Mouse (Mus musculus) CH12.LX (cell line): ENCODE results near the gene Oxct1. TPM values are rescaled to one million over a fixed set of nuclear protein-coding genes. Genes with fewer than 3 reads are reported as not detected.

Experiments
- DNase-seq: peaks from one replicate; pipeline ENCODE4 v3.0.0-alpha.2; 2013; ENCODE audit errors: extremely low read depth
- H3K27ac ChIP-seq: 2 replicates; pipeline ENCODE4 v1.5.1; 2012; ENCODE audit warnings: low read depth, mild to moderate bottlenecking, control low read depth, moderate library complexity; ENCODE audit not compliant: insufficient read depth
- H3K27me3 ChIP-seq: replicated peaks from 2 replicates; pipeline ENCODE3; 2012; ENCODE audit warnings: inconsistent platforms
- H3K36me3 ChIP-seq, 2 experiments: replicated peaks in 1 of 2; 2 replicates each; pipeline versions ENCODE3 to v1.6.1; 2012; ENCODE audit warnings: inconsistent platforms in 1 of 2, low read length in 1 of 2, mild to moderate bottlenecking in 1 of 2, mixed read lengths in 1 of 2, moderate library complexity in 1 of 2; ENCODE audit not compliant: control insufficient read depth in 1 of 2, insufficient read depth in 1 of 2
- H3K4me1 ChIP-seq, 2 experiments: 2 replicates each; pipeline ENCODE4 v1.6.1; 2012; ENCODE audit warnings: inconsistent platforms in 1 of 2, moderate library complexity in 1 of 2; ENCODE audit not compliant: insufficient read depth in 2 of 2, control insufficient read depth in 1 of 2
- H3K4me2 ChIP-seq: 2 replicates; pipeline ENCODE4 v1.6.1; 2012; ENCODE audit warnings: low read depth, mild to moderate bottlenecking, control low read depth; ENCODE audit not compliant: poor library complexity, insufficient read depth, severe bottlenecking
- H3K4me3 ChIP-seq, 3 experiments: fragments of 150-350 bp in 1 of 3; sonication (generic) in 1 of 3; replicated peaks in 1 of 3; 2 replicates each; pipeline versions ENCODE3 to v1.5.1; 2011 to 2012; ENCODE audit warnings: low read depth in 2 of 3, low read length in 2 of 3, mild to moderate bottlenecking in 2 of 3, moderate library complexity in 2 of 3, control low read depth in 1 of 3, improper control_type of control experiment in 1 of 3, inconsistent platforms in 1 of 3, mixed read lengths in 1 of 3; ENCODE audit not compliant: poor library complexity in 1 of 3
- H3K79me2 ChIP-seq: replicated peaks from 2 replicates; pipeline ENCODE4 v1.6.1; 2012; ENCODE audit warnings: mild to moderate bottlenecking, moderate library complexity; ENCODE audit not compliant: control insufficient read depth, poor library complexity, insufficient read depth, severe bottlenecking; ENCODE audit errors: extremely low read depth
- H3K9ac ChIP-seq: 2 replicates; pipeline ENCODE4 v1.6.1; 2012; ENCODE audit warnings: low read depth, mild to moderate bottlenecking, control low read depth, moderate library complexity; ENCODE audit not compliant: insufficient read depth
- H3K9me3 ChIP-seq: replicated peaks from 2 replicates; pipeline ENCODE3; 2012; ENCODE audit warnings: low read length, inconsistent platforms, mixed read lengths
- BHLHE40 ChIP-seq: IDR thresholded peaks from 2 replicates; pipeline ENCODE4 v1.6.1; 2011; ENCODE audit warnings: mild to moderate bottlenecking, low read depth, low read length, improper control_type of control experiment
- CHD1 ChIP-seq: IDR thresholded peaks from 2 replicates; pipeline ENCODE4 v1.6.1; 2012; ENCODE audit warnings: low read depth, low read length, improper control_type of control experiment, inconsistent platforms
- CTCF ChIP-seq, 2 experiments: IDR thresholded peaks in 1 of 2; conservative IDR thresholded peaks in 1 of 2; 2 replicates each; pipeline ENCODE4 v1.5.1; 2011 to 2012; ENCODE audit warnings: low read depth in 2 of 2, low read length in 2 of 2, improper control_type of control experiment in 1 of 2, inconsistent platforms in 1 of 2, mild to moderate bottlenecking in 1 of 2, moderate library complexity in 1 of 2
- E2F4 ChIP-seq: IDR thresholded peaks from 2 replicates; pipeline ENCODE4 v1.6.1; 2011; ENCODE audit warnings: low read depth, low read length, improper control_type of control experiment; ENCODE audit not compliant: insufficient replicate concordance
- ELF1 ChIP-seq: IDR thresholded peaks from 2 replicates; pipeline ENCODE4 v1.6.1; 2014; ENCODE audit warnings: low read depth, mild to moderate bottlenecking, inconsistent platforms, low read length, improper control_type of control experiment
- ETS1 ChIP-seq: conservative IDR thresholded peaks from 2 replicates; pipeline ENCODE4 v1.6.1; 2012; ENCODE audit warnings: low read depth, mild to moderate bottlenecking, inconsistent platforms, low read length, improper control_type of control experiment, moderate library complexity
- HCFC1 ChIP-seq: IDR thresholded peaks from 2 replicates; pipeline ENCODE4 v1.6.1; 2012; ENCODE audit warnings: low read depth, mild to moderate bottlenecking, inconsistent platforms, low read length, improper control_type of control experiment
- JUND ChIP-seq: conservative IDR thresholded peaks from 2 replicates; pipeline ENCODE4 v1.6.1; 2011; ENCODE audit warnings: low read depth, low read length, improper control_type of control experiment
- MAZ ChIP-seq: IDR thresholded peaks from 2 replicates; pipeline ENCODE4 v1.6.1; 2012; ENCODE audit warnings: low read depth, mild to moderate bottlenecking, inconsistent platforms, low read length, improper control_type of control experiment, moderate library complexity
- MXI1 ChIP-seq: IDR thresholded peaks from 2 replicates; pipeline ENCODE4 v1.6.1; 2011; ENCODE audit warnings: mild to moderate bottlenecking, low read depth, low read length, improper control_type of control experiment
- NELFE ChIP-seq: IDR thresholded peaks from 2 replicates; pipeline ENCODE4 v1.6.1; 2011; ENCODE audit warnings: low read depth, low read length, improper control_type of control experiment
- PAX5 ChIP-seq: IDR thresholded peaks from 2 replicates; pipeline ENCODE4 v1.6.1; 2012; ENCODE audit warnings: low read length, inconsistent platforms, mixed read lengths
- RAD21 ChIP-seq: IDR thresholded peaks from 2 replicates; pipeline ENCODE4 v1.6.1; 2011; ENCODE audit warnings: low read depth, mild to moderate bottlenecking, low read length, improper control_type of control experiment, moderate library complexity
- SMC3 ChIP-seq: IDR thresholded peaks from 2 replicates; pipeline ENCODE4 v1.6.1; 2011; ENCODE audit warnings: low read depth, low read length, improper control_type of control experiment
- TBP ChIP-seq: conservative IDR thresholded peaks from 2 replicates; pipeline ENCODE4 v1.6.1; 2011; ENCODE audit warnings: low read depth, low read length, improper control_type of control experiment
- UBTF ChIP-seq: IDR thresholded peaks from 2 replicates; pipeline ENCODE4 v1.6.1; 2012; ENCODE audit warnings: low read depth, mild to moderate bottlenecking, inconsistent platforms, low read length, improper control_type of control experiment, moderate library complexity
- ZC3H11A ChIP-seq: IDR thresholded peaks from 2 replicates; pipeline ENCODE4 v1.6.1; 2012; ENCODE audit warnings: low read depth, mild to moderate bottlenecking, inconsistent platforms, low read length, improper control_type of control experiment
- ZKSCAN1 ChIP-seq: IDR thresholded peaks from 2 replicates; pipeline ENCODE4 v1.6.1; 2012; ENCODE audit warnings: low read depth, inconsistent platforms, low read length, improper control_type of control experiment, borderline replicate concordance
- ZMIZ1 ChIP-seq: IDR thresholded peaks from 2 replicates; pipeline ENCODE4 v1.6.1; 2012; ENCODE audit warnings: low read depth, mild to moderate bottlenecking, inconsistent platforms, low read length, improper control_type of control experiment
- ZNF384 ChIP-seq: IDR thresholded peaks from 2 replicates; pipeline ENCODE4 v1.6.1; 2012; ENCODE audit warnings: low read depth, low read length, improper control_type of control experiment, inconsistent platforms
- dilution Hi-C: fragments of 300-500 bp; cut with MboI; formaldehyde crosslinking; loops from 2 replicates; pipeline ENCODE4 v1.14.3; 2020; ENCODE audit warnings: low sequenced_read_pairs; ENCODE audit not compliant: extremely low pct_unique_long_range_greater_than_20kb, extremely low pct_ligation_motif_present
- in situ Hi-C: fragments of 300-500 bp; cut with MboI; formaldehyde crosslinking; loops from 3 replicates; pipeline ENCODE4 v1.14.3; 2019; ENCODE audit warnings: low sequenced_read_pairs, low pct_ligation_motif_present, low pct_unique_long_range_greater_than_20kb, mixed read lengths
- polyA plus RNA-seq: library from polyadenylated mRNA; unstranded; fragments of >175 nt; gene quantifications from 2 replicates; pipeline ENCODE4 v1.2.1, GENCODE M21; 2012; ENCODE audit warnings: low read depth; ENCODE audit not compliant: insufficient read length
- total RNA-seq, 2 experiments: library from RNA; depleted of rRNA; stranded (reverse); fragments of 300-350 nt in 1 of 2; fragments of >200 nt in 1 of 2; gene quantifications; 2 replicates each; pipeline ENCODE4 v1.2.3; 2012 to 2014

Oxct1 gene
- total and polyA plus RNA-seq, 3 experiments: 101 to 127 (median 105) TPM

DNA sequence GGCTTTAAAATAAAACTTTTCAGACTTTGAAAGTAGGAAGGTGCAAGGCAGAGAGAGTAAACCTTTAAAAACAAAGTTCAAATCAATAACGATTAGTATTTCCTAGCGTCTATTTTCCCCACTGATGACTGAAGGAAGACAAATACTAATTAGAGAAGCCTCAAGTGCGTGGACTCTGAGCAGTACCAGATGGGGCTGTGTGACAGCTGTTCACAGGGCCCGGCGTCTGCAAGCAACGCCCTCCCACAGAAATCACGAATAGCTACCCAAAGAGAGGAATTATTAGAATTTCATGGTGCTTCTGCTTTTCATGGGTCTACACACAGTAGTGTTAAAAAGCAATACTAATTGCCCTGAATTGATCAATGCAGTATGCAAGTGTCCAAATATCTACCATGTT lies 61.7 kb downstream of the Oxct1 start:
- dilution Hi-C loops: no loop called here
- Histone ChIP-seq H3K27ac (no peak overlapping the region), H3K4me1 (peaks cover 7 to 27% of the 10 kb centered on the region in 2 experiments), H3K4me3 (no peak overlapping the region), H3K9ac (no peak overlapping the region), H3K79me2 (no peaks in the 10 kb centered on the region), H3K9me3 (no peaks in the 10 kb centered on the region), H3K36me3 (peaks cover 13 to 32% of the 10 kb centered on the region in 2 experiments), H3K4me2 (no peak overlapping the region), H3K27me3 (no peaks in the 10 kb centered on the region)
- in situ Hi-C loops: no loop called here
- TF ChIP-seq CHD1 (no peak), UBTF (no peak), JUND (no peak), ZMIZ1 (no peak), PAX5 (no peak), ZKSCAN1 (no peak), ETS1 (no peak), E2F4 (no peak), NELFE (no peak), ELF1 (no peak), ZC3H11A (no peak), TBP (no peak), RAD21 (no peak)
- no peak for DNase-seq

- Histone ChIP-seq H3K27ac (no peak overlapping the region), H3K79me2 (no peaks in the 10 kb centered on the region), H3K36me3 (peaks cover 17 to 39% of the 10 kb centered on the region in 2 experiments), H3K4me2 (no peak overlapping the region), H3K9me3 (no peaks in the 10 kb centered on the region)
- in situ Hi-C loops (no loop called here), dilution Hi-C loops (no loop called here)
- no peak for TF ChIP-seq MAZ
- TF ChIP-seq MXI1: no peak
- TF ChIP-seq, all 38 proteins: peak for 0
- H3K4me3 ChIP-seq: no peak overlapping the region
- H3K9ac ChIP-seq: no peak overlapping the region
- H3K4me1 ChIP-seq: peaks cover 3 to 17% of the 10 kb centered on the region in 2 experiments
- DNase-seq: no peak
- no peaks in the 10 kb centered on the region for H3K27me3 ChIP-seq
Observed at GRCm38 (mm10) chr15:4090601-4091000, 64.4 kb downstream of the Oxct1 start.

- DNase-seq: no peak
- no peaks in the 10 kb centered on the region for H3K79me2 ChIP-seq
- dilution Hi-C loops (no loop called here), in situ Hi-C loops (no loop called here)
- H3K4me1 ChIP-seq: peaks cover 0 to 4% of the 10 kb centered on the region in 2 experiments; a peak in 2 of 4 replicates
- no peaks in the 10 kb centered on the region for H3K27me3 ChIP-seq
- H3K4me2 ChIP-seq: no peak overlapping the region
- TF ChIP-seq RAD21: no peak
- TF ChIP-seq BHLHE40: no peak
- TF ChIP-seq UBTF: no peak
- TF ChIP-seq CTCF (conservative IDR thresholded peaks at IDR 0.05 in 1 of 2, IDR thresholded peaks at IDR 0.05 in 1 of 2; ENCODE audit: low read depth in 2 of 2, low read length in 2 of 2): no peak
- no peak for TF ChIP-seq HCFC1
- TF ChIP-seq SMC3: no peak
- TF ChIP-seq ZC3H11A: no peak
- no peak for TF ChIP-seq ZNF384
- H3K36me3 ChIP-seq: peaks cover 17 to 52% of the 10 kb centered on the region in 2 experiments
- H3K9ac ChIP-seq: no peak overlapping the region
- no peaks in the 10 kb centered on the region for H3K9me3 ChIP-seq
- no peak overlapping the region for H3K4me3 ChIP-seq
- H3K27ac ChIP-seq: no peak overlapping the region
Observed at GRCm38 (mm10) chr15:4092586-4092985, 66.4 kb downstream of the Oxct1 start.
